Mouse (Mus musculus): ENCODE measurements around the gene Hmg20b.

- TF ChIP-seq CTCF (IDR thresholded peaks at IDR 0.05) (no peak), EP300 (IDR thresholded peaks at IDR 0.05) (no peak)
Observed at GRCm38 (mm10) chr10:81358841-81359240, 8.6 kb upstream of the Hmg20b start.

Measured in lung, postnatal 0 days (tissue).